Mouse (Mus musculus) skeletal muscle tissue, adult 2 months (tissue): ENCODE data around the gene Nelfe.

ENCODE experiments used
- DNase-seq: peaks from one replicate; pipeline ENCODE4 v3.0.0-alpha.2; 2012; ENCODE audit warnings: low read depth, low spot score

Gene Nelfe

GRCm38 (mm10) chr17:34847192-34847591 lies 3.0 kb upstream of the Nelfe start:
- DNase-seq = no peak

- DNase-seq = no peak
Measured at GRCm38 (mm10) chr17:34847615-34848014, 2.6 kb upstream of the Nelfe start.

GRCm38 (mm10) chr17:34850517-34851125 lies 430 bp downstream of the Nelfe start:
- DNase-seq = no peak

GRCm38 (mm10) chr17:34853511-34853910 lies 3.3 kb downstream of the Nelfe start:
- DNase-seq = no peak

- no peak for DNase-seq
Measured at GRCm38 (mm10) chr17:34854761-34855160, 4.6 kb downstream of the Nelfe start.

GRCm38 (mm10) chr17:34855825-34856224 lies 5.6 kb downstream of the Nelfe start:
- DNase-seq = no peak

GRCm38 (mm10) chr17:34858670-34859069 lies 8.5 kb downstream of the Nelfe start:
- DNase-seq = no peak

- no peak for DNase-seq
Measured at GRCm38 (mm10) chr17:34860514-34860913, 10.3 kb downstream of the Nelfe start.

GRCm38 (mm10) chr17:34861704-34862415 lies 11.7 kb downstream of the Nelfe start:
- DNase-seq = peak; percentile 41

GRCm38 (mm10) chr17:34862416-34863081 lies 12.4 kb downstream of the Nelfe start, which contains the start of gene Cfb:
Gene Cfb (minus strand): TSS chr17:34862518.
- DNase-seq = no peak

- no peak for DNase-seq
Measured at GRCm38 (mm10) chr17:34865981-34866380, 15.8 kb downstream of the Nelfe start.

- DNase-seq = no peak
Measured at GRCm38 (mm10) chr17:34874321-34874720, 24.1 kb downstream of the Nelfe start.

GRCm38 (mm10) chr17:34879336-34879879 lies 29.2 kb downstream of the Nelfe start, which contains the start of gene Zbtb12:
Gene Zbtb12 (plus strand): TSS chr17:34879483.
- no peak for DNase-seq

- DNase-seq = no peak
Measured at GRCm38 (mm10) chr17:34881166-34881565, 31.0 kb downstream of the Nelfe start.

GRCm38 (mm10) chr17:34881683-34882310 lies 31.6 kb downstream of the Nelfe start, which contains the start of gene Gm20547:
Gene Gm20547 (minus strand): TSS chr17:34882042.
- no peak for DNase-seq

GRCm38 (mm10) chr17:34883332-34883731 lies 33.1 kb downstream of the Nelfe start:
- DNase-seq = no peak

GRCm38 (mm10) chr17:34884704-34885103 lies 34.5 kb downstream of the Nelfe start:
- no peak for DNase-seq

- DNase-seq = no peak
Measured at GRCm38 (mm10) chr17:34885615-34886014, 35.4 kb downstream of the Nelfe start.

GRCm38 (mm10) chr17:34887942-34888341 lies 37.8 kb downstream of the Nelfe start:
- no peak for DNase-seq

- DNase-seq = no peak
Measured at GRCm38 (mm10) chr17:34890074-34890743, 40.0 kb downstream of the Nelfe start.

GRCm38 (mm10) chr17:34891377-34891776 lies 41.2 kb downstream of the Nelfe start:
- DNase-seq = no peak
